Mouse (Mus musculus): Measurements from ENCODE around the gene Btg1-ps1.
"Not testable (repeated sequence)": the region's sequence is repeated elsewhere in the genome, so short reads cannot be mapped to it uniquely, and the experiment has no call there.

Btg1-ps1 gene

GRCm38 (mm10) chrX:38018597-38018996, at the start of gene Btg1-ps1:
Gene Btg1-ps1 (minus strand): TSS chrX:38018815.
- not testable (repeated sequence) for DNase-seq (ENCODE audit: extremely low read depth, low read depth, low spot score)

DNA sequence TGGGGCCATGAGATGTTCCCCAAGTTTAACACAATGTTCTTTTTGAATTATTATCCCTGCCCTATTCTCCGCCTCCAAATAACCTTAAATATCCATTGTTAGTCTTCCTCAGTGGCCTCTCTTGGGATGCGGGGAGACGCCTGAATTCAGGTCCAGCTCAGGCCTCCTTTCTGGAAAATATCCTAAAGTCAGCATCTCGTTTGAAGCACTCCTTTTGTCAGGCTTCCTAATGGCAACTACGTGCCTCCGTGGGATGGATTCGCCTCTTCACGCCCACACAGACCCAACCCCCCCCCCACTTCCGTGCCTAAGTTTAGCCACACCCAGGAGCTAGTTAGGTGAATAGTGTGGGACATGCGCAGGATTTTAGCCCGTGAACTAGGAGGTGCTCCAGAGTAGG, 47.6 kb upstream of the Btg1-ps1 start, which contains the start of gene Rhox10:
Gene Rhox10, plus strand, starts transcription at position 301 of the 400 bp plus-strand sequence.
- no peak for DNase-seq (ENCODE audit: extremely low read depth, low read depth, low spot score)

DNA sequence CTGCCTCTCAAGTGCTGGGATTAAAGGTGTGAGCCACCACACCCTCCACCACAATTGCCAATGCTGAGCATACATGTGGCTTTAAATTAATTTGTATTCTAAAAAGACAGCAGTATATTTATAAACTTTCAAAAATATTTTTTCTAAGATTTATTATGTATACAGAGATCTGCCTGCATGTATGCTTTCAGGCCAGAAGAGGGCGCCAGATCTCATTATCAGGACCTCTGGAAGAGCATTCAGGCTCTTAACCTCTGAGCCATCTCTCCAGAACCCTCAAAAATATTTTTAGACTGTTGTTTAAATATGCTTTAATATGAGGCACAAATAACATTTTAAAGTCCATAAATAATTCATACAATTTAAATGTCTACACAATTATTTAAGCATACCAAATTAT, 42.9 kb upstream of the Btg1-ps1 start:
- no peak for DNase-seq (ENCODE audit: extremely low read depth, low read depth, low spot score)

DNA sequence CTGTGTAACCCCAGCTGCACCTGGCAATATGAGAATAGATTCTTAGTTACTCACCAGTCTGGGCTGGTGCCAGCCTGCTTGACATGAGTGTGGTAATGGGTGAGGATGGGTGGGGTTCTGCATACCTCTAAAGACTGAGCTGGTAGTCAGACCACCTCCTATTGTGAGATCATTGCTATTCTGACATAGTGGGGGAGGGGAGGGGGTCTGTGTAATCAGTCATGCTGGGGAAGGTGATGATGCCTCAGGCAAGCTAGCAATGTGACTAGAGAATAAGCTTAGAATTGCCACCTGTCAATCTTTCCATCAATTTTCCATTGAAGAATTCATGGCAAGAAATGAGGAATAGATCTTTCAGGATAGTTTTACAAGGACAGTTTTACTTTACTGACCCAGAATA, 24.4 kb upstream of the Btg1-ps1 start, which contains the start of gene Btg1-ps2:
Gene Btg1-ps2, minus strand, starts transcription at position 101 of the 400 bp plus-strand sequence.
- not testable (repeated sequence) for DNase-seq (ENCODE audit: extremely low read depth, low read depth, low spot score)

DNA sequence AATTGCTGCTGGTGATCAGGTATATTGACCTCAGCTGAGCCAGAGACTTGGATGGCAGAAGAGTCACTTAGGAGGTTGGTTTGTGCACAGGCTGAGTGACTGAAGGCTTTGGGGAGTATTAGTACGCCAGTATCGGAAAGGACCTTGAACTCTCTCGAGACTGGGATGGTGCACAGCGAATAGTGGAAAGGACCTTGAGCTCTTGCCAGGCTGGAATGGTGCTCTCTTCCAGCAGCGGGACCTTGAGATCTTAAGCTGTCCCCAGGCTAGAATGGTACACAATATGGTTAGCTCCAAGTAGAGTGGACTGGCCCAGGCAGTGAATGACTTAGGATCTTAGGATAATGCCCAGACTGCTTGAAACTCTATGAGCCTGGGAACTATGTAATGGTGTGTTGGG, 21.1 kb upstream of the Btg1-ps1 start:
- no peak for DNase-seq (ENCODE audit: extremely low read depth, low read depth, low spot score)

GRCm38 (mm10) chrX:38033841-38034240, 15.2 kb upstream of the Btg1-ps1 start:
- no peak for DNase-seq (ENCODE audit: extremely low read depth, low read depth, low spot score)

GRCm38 (mm10) chrX:38008756-38009155, 9.9 kb downstream of the Btg1-ps1 start:
- no peak for DNase-seq (ENCODE audit: extremely low read depth, low read depth, low spot score)
